Mouse (Mus musculus) CD4-positive naive resting alpha-beta T cell, adult 57 days (primary cell): ENCODE results near the gene Fn1. TPM values are rescaled to one million over a fixed set of nuclear protein-coding genes. Genes with fewer than 3 reads are reported as not detected.

Source experiments
- total RNA-seq: library from RNA; stranded (reverse); gene quantifications from one replicate; pipeline ENCODE4 v1.2.4, GENCODE M21; 2023

Fn1 gene
- total RNA-seq, result 1.8 TPM

GRCm38 (mm10) chr1:71652551-71653399 is at the start of gene Fn1:
Gene Fn1, minus strand, starts transcription at chr1:71653200.

GRCm38 (mm10) chr1:71556688-71557612 is 96.0 kb downstream of the Fn1 start, which contains the start of gene Atic:
Gene Atic, plus strand, starts transcription at chr1:71557150.

Other genes with a start within 250 kb of the Fn1 start
- gene Abca12, start 238.3 kb downstream of the Fn1 start, total RNA-seq, result not detected
- gene Atic, start 96.0 kb downstream of the Fn1 start, total RNA-seq, result 70.8 TPM